Mouse (Mus musculus): ENCODE measurements around the gene Runx2. TPM values are rescaled to one million over a fixed set of nuclear protein-coding genes. Genes with fewer than 3 reads are reported as not detected.

Runx2 gene
- polyA plus RNA-seq, 1 experiment from 2014 or later = 0.55 TPM

- ATAC-seq (ENCODE audit: low FRiP score, low TSS enrichment) (no peak), DNase-seq (no peak)
- no peaks in the 10 kb centered on the region for H3K4me1 ChIP-seq (ENCODE audit: control insufficient read depth, insufficient read depth, low read length)
- H3K36me3 ChIP-seq (ENCODE audit: control insufficient read depth, insufficient read depth, low read length) = no peaks in the 10 kb centered on the region
- no peaks in the 10 kb centered on the region for H3K9me3 ChIP-seq (ENCODE audit: control insufficient read depth, low read length)
- no peak overlapping the region for H3K9ac ChIP-seq (replicated peaks; ENCODE audit: low read length)
- no peak overlapping the region for H3K4me3 ChIP-seq (replicated peaks; ENCODE audit: low read depth, low read length)
- no peaks in the 10 kb centered on the region for H3K27me3 ChIP-seq (ENCODE audit: control insufficient read depth, insufficient read depth, low read length)
- H3K4me2 ChIP-seq (ENCODE audit: low read length) = no peak overlapping the region
- H3K27ac ChIP-seq (replicated peaks; ENCODE audit: low read depth, low read length) = no peak overlapping the region
- 98% methylated on average over 4 of the region's 4 CpGs for WGBS
Measured at GRCm38 (mm10) chr17:44714116-44714515, 100.5 kb downstream of the Runx2 start.

DNA sequence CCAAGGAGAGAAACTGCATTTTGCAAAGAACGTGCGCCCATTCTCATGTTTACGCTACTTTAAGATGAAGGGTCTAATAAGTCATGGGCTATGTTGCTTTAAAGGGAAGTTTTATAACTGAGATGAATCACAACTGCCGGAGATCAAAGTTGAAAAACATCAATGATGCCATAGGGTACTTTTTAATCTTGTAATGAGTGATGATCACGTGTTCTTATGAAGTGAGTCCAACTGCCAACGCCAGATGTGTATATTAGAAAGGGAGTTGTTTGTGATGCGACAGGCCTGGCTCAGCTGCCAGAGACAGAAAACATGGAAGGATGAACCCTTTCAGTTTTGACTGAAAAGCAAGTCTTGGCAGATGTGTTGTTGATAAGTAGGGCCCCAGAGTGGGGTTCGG, 101.2 kb downstream of the Runx2 start:
- Histone ChIP-seq H3K9me3 (ENCODE audit: control insufficient read depth, low read length) (no peaks in the 10 kb centered on the region), H3K36me3 (ENCODE audit: control insufficient read depth, insufficient read depth, low read length) (no peaks in the 10 kb centered on the region), H3K4me2 (ENCODE audit: low read length) (no peak overlapping the region), H3K27ac (replicated peaks; ENCODE audit: low read depth, low read length) (no peak overlapping the region), H3K4me1 (ENCODE audit: control insufficient read depth, insufficient read depth, low read length) (no peaks in the 10 kb centered on the region), H3K4me3 (replicated peaks; ENCODE audit: low read depth, low read length) (no peak overlapping the region), H3K27me3 (ENCODE audit: control insufficient read depth, insufficient read depth, low read length) (no peaks in the 10 kb centered on the region), H3K9ac (replicated peaks; ENCODE audit: low read length) (no peak overlapping the region)
- 93% methylated on average over 8 of the region's 8 CpGs for WGBS
- ATAC-seq (ENCODE audit: low FRiP score, low TSS enrichment) (no peak), DNase-seq (no peak)

GRCm38 (mm10) chr17:44709516-44710252, 104.9 kb downstream of the Runx2 start:
- DNase-seq (peak; percentile 68), ATAC-seq (ENCODE audit: low FRiP score, low TSS enrichment) (no peak)
- no peak overlapping the region for H3K4me3 ChIP-seq (replicated peaks; ENCODE audit: low read depth, low read length)
- H3K9ac ChIP-seq (replicated peaks; ENCODE audit: low read length) = no peak overlapping the region
- H3K4me1 ChIP-seq (ENCODE audit: control insufficient read depth, insufficient read depth, low read length) = no peaks in the 10 kb centered on the region
- WGBS = 55% methylated on average over 10 of the region's 11 CpGs
- H3K36me3 ChIP-seq (ENCODE audit: control insufficient read depth, insufficient read depth, low read length) = no peaks in the 10 kb centered on the region
- no peak overlapping the region for H3K27ac ChIP-seq (replicated peaks; ENCODE audit: low read depth, low read length)
- H3K9me3 ChIP-seq (ENCODE audit: control insufficient read depth, low read length) = no peaks in the 10 kb centered on the region
- H3K27me3 ChIP-seq (ENCODE audit: control insufficient read depth, insufficient read depth, low read length) = no peaks in the 10 kb centered on the region
- H3K4me2 ChIP-seq (ENCODE audit: low read length) = no peak overlapping the region

- 97% methylated on average over 3 of the region's 3 CpGs for whole genome bisulfite sequencing
- Histone ChIP-seq H3K4me1 (ENCODE audit: control insufficient read depth, insufficient read depth, low read length) (no peaks in the 10 kb centered on the region), H3K27ac (replicated peaks; ENCODE audit: low read depth, low read length) (no peak overlapping the region), H3K9ac (replicated peaks; ENCODE audit: low read length) (no peak overlapping the region), H3K4me2 (ENCODE audit: low read length) (no peak overlapping the region), H3K36me3 (ENCODE audit: control insufficient read depth, insufficient read depth, low read length) (no peaks in the 10 kb centered on the region), H3K9me3 (ENCODE audit: control insufficient read depth, low read length) (no peaks in the 10 kb centered on the region), H3K27me3 (ENCODE audit: control insufficient read depth, insufficient read depth, low read length) (no peaks in the 10 kb centered on the region), H3K4me3 (replicated peaks; ENCODE audit: low read depth, low read length) (no peak overlapping the region)
- DNase-seq (no peak), ATAC-seq (ENCODE audit: low FRiP score, low TSS enrichment) (no peak)
Measured at GRCm38 (mm10) chr17:44707956-44708355, 106.6 kb downstream of the Runx2 start.

GRCm38 (mm10) chr17:44706531-44706930, 108.1 kb downstream of the Runx2 start:
- Histone ChIP-seq H3K36me3 (ENCODE audit: control insufficient read depth, insufficient read depth, low read length) (no peaks in the 10 kb centered on the region), H3K9me3 (ENCODE audit: control insufficient read depth, low read length) (no peaks in the 10 kb centered on the region), H3K9ac (replicated peaks; ENCODE audit: low read length) (no peak overlapping the region), H3K4me3 (replicated peaks; ENCODE audit: low read depth, low read length) (no peak overlapping the region), H3K27me3 (ENCODE audit: control insufficient read depth, insufficient read depth, low read length) (no peaks in the 10 kb centered on the region), H3K4me2 (ENCODE audit: low read length) (no peak overlapping the region), H3K27ac (replicated peaks; ENCODE audit: low read depth, low read length) (no peak overlapping the region), H3K4me1 (ENCODE audit: control insufficient read depth, insufficient read depth, low read length) (no peaks in the 10 kb centered on the region)
- 93% methylated on average over 10 of the region's 10 CpGs for WGBS
- ATAC-seq (ENCODE audit: low FRiP score, low TSS enrichment) (no peak), DNase-seq (no peak)

- Histone ChIP-seq H3K4me3 (replicated peaks; ENCODE audit: low read depth, low read length) (no peak overlapping the region), H3K4me2 (ENCODE audit: low read length) (no peak overlapping the region), H3K36me3 (ENCODE audit: control insufficient read depth, insufficient read depth, low read length) (no peaks in the 10 kb centered on the region), H3K9me3 (ENCODE audit: control insufficient read depth, low read length) (no peaks in the 10 kb centered on the region), H3K27me3 (ENCODE audit: control insufficient read depth, insufficient read depth, low read length) (no peaks in the 10 kb centered on the region), H3K4me1 (ENCODE audit: control insufficient read depth, insufficient read depth, low read length) (no peaks in the 10 kb centered on the region), H3K9ac (replicated peaks; ENCODE audit: low read length) (no peak overlapping the region), H3K27ac (replicated peaks; ENCODE audit: low read depth, low read length) (no peak overlapping the region)
- no peak for ATAC-seq (ENCODE audit: low FRiP score, low TSS enrichment)
- 52% methylated on average over 14 of the region's 14 CpGs for WGBS
- peak; percentile 10 for DNase-seq
Measured at GRCm38 (mm10) chr17:44702506-44703298, 111.9 kb downstream of the Runx2 start.

- H3K4me3 ChIP-seq (replicated peaks; ENCODE audit: low read depth, low read length) = no peak overlapping the region
- no peaks in the 10 kb centered on the region for H3K9me3 ChIP-seq (ENCODE audit: control insufficient read depth, low read length)
- no peak overlapping the region for H3K27ac ChIP-seq (replicated peaks; ENCODE audit: low read depth, low read length)
- H3K4me1 ChIP-seq (ENCODE audit: control insufficient read depth, insufficient read depth, low read length) = no peaks in the 10 kb centered on the region
- DNase-seq (no peak), ATAC-seq (ENCODE audit: low FRiP score, low TSS enrichment) (no peak)
- no peak overlapping the region for H3K9ac ChIP-seq (replicated peaks; ENCODE audit: low read length)
- no peaks in the 10 kb centered on the region for H3K27me3 ChIP-seq (ENCODE audit: control insufficient read depth, insufficient read depth, low read length)
- H3K36me3 ChIP-seq (ENCODE audit: control insufficient read depth, insufficient read depth, low read length) = no peaks in the 10 kb centered on the region
- no peak overlapping the region for H3K4me2 ChIP-seq (ENCODE audit: low read length)
- 90% methylated on average over 4 of the region's 4 CpGs for WGBS
Measured at GRCm38 (mm10) chr17:44701531-44701930, 113.1 kb downstream of the Runx2 start.

- no peak overlapping the region for H3K27ac ChIP-seq (replicated peaks; ENCODE audit: low read depth, low read length)
- 89% methylated on average over 1 of the region's 1 CpGs for whole genome bisulfite sequencing
- H3K4me3 ChIP-seq (replicated peaks; ENCODE audit: low read depth, low read length) = no peak overlapping the region
- H3K36me3 ChIP-seq (ENCODE audit: control insufficient read depth, insufficient read depth, low read length) = no peaks in the 10 kb centered on the region
- no peaks in the 10 kb centered on the region for H3K27me3 ChIP-seq (ENCODE audit: control insufficient read depth, insufficient read depth, low read length)
- no peak overlapping the region for H3K9ac ChIP-seq (replicated peaks; ENCODE audit: low read length)
- no peak for ATAC-seq (ENCODE audit: low FRiP score, low TSS enrichment)
- H3K4me1 ChIP-seq (ENCODE audit: control insufficient read depth, insufficient read depth, low read length) = no peaks in the 10 kb centered on the region
- no peaks in the 10 kb centered on the region for H3K9me3 ChIP-seq (ENCODE audit: control insufficient read depth, low read length)
- H3K4me2 ChIP-seq (ENCODE audit: low read length) = no peak overlapping the region
- no peak for DNase-seq
Measured at GRCm38 (mm10) chr17:44700326-44700725, 114.3 kb downstream of the Runx2 start.

GRCm38 (mm10) chr17:44697053-44697452, 117.5 kb downstream of the Runx2 start:
- Histone ChIP-seq H3K9me3 (ENCODE audit: control insufficient read depth, low read length) (no peaks in the 10 kb centered on the region), H3K27me3 (ENCODE audit: control insufficient read depth, insufficient read depth, low read length) (no peaks in the 10 kb centered on the region), H3K36me3 (ENCODE audit: control insufficient read depth, insufficient read depth, low read length) (no peaks in the 10 kb centered on the region), H3K4me1 (ENCODE audit: control insufficient read depth, insufficient read depth, low read length) (no peaks in the 10 kb centered on the region), H3K4me2 (ENCODE audit: low read length) (no peak overlapping the region), H3K9ac (replicated peaks; ENCODE audit: low read length) (no peak overlapping the region), H3K4me3 (replicated peaks; ENCODE audit: low read depth, low read length) (no peak overlapping the region), H3K27ac (replicated peaks; ENCODE audit: low read depth, low read length) (no peak overlapping the region)
- 90% methylated on average over 10 of the region's 10 CpGs for WGBS
- ATAC-seq (ENCODE audit: low FRiP score, low TSS enrichment) (no peak), DNase-seq (no peak)

Data from midbrain, embryonic 14.5 days (tissue).